Mouse (Mus musculus) ES-CJ7 (cell line): ENCODE data around the gene Pde6b.

ENCODE experiments used
- DNase-seq: peaks from one replicate; pipeline ENCODE4 v3.0.0; 2011; ENCODE audit warnings: low read depth, low spot score

Pde6b gene

DNA sequence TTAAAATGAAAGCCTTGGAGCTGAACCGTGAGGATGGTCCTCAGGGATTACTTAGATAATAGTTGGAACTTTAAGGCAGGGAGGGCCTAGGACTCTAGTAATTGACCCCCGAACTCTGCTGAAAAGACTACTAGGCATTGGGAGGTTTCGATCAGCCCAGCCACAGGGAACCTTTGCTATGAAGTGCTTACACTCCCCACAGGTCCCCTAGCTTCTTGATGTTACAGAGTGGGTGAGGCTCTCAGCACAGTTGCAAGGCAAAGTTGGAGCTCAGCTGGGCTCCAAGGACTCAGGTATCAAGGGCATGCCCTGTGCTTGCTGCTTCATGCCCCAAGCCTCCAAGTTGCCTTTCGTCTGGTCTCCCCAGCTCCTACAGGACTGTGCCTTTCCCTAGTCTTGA, 74.3 kb downstream of the Pde6b start:
- DNase-seq = no peak

DNA sequence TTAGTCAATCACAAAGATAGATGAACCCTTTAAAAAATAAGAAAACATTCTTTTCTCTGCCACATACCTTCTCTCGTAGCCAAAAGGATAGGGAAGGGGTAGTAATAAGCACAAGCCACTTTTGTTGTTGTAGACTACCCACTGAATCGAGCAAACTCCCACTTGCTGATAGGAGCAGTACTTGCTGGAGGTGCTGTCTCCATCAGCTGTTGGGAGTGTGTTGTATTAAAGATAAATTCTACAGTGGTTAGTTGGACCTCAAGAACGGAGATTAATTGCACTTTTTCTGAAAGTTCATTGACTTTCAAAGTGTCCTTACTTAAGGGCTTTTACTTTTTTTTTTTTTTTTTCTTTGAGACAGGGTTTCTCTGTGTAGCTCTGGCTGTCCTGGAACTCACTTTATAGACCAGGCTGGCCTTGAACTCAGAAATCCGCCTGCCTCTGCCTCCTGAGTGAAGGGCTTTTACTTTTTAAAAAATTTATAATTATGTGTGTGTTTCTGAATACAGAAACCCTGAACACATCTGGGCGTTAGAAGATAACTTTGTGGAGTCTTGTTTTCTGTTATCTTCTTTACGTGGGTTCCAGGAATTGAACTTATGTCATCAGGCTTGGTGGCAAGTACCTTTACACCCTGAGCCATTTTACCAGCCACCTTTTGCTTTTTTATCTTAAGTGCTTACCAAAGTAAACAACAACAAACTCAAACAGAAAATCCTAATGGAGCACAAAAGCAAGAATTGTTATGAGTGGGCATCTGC, 77.1 kb downstream of the Pde6b start:
- no peak for DNase-seq

DNA sequence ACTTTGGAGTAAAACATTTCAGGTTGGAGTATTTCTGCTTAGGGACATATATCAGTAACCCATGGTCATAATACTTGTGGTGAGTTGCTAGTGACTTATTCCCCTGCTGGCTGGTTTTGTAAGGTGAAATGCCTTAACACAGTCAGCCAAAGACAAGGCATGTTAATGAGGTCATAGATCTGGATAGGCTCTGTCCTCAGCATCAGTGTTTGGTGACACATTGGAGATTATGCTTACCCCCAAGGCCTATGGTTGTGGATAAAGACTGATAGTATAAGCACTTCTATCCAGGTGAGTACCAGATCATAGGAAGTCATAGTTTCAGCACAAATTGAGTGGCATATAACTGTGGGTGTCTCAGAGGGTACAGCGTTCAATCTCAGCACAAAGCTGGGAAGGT, 78.5 kb downstream of the Pde6b start:
- DNase-seq = no peak

DNA sequence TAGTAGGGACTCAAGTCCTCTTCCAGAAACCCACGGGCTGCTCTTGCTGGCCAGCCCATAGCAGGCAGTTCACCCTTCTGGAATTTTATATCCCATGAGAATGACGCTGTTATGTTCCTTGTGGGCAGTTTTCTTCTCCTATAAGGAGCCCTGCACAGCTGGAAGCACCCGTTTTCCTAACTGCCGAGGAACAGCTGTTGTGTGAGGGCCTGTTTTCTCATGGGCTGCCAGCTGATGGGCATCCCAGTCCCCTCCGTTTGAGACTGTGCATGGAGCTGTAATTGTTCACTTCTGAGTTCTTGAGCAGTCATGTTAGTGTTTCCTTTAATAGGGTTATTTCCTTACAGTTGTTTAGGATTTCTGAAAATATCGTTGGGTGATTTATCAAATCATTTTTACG, 81.4 kb downstream of the Pde6b start:
- DNase-seq = no peak

DNA sequence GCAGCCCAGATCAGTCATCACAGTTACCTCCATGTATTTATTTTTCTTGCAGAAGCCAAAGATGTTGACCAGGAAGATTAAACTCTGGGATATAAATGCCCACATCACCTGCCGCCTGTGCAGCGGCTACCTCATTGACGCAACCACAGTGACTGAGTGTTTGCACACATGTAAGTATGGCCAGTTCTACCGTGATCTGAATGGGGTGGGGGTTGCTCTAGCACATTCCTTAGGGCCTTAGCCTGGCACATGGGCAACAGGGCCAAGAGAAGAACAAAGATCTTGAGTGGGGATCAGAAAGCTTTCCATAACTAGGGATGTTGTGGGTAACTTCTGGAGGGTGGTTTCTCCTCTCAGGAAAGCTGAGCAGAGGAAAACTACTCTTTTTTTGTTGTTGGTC, 85.5 kb downstream of the Pde6b start:
- DNase-seq = no peak

DNA sequence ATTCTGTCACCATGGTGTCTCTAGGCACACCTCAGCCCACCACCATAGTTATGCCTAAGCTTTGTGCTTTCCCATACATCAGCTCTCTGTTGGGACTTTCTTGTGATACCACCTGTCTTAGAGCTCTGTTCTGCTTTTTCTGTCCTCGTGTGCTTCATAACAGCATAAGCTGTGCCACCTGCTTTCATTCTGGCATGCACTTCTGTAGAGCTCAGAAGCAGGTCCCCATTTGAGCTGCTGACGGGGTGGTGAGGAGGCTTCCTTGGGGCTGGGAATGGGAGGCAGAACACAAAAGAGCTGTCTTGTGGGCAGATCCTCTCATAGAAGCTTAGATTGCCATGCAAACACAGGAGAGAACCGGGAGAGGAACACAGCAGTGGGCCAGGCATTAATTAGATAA, 87.8 kb downstream of the Pde6b start:
- no peak for DNase-seq
